Mouse (Mus musculus) embryonic facial prominence, embryonic 13.5 days (tissue): ENCODE measurements around the gene Amigo1. TPM values are rescaled to one million over a fixed set of nuclear protein-coding genes. Genes with fewer than 3 reads are reported as not detected.
"Not testable (repeated sequence)": the region's sequence is repeated elsewhere in the genome, so short reads cannot be mapped to it uniquely, and the experiment has no call there.

Experiments
- ATAC-seq: fragments of 200-750 bp; cut with Nextera tagmentation; 2 replicates; pipeline ENCODE4 v1.8.0; 2017; ENCODE audit warnings: low read depth; ENCODE audit not compliant: insufficient number of reproducible peaks, insufficient read depth, low FRiP score, low TSS enrichment
- H3K27ac ChIP-seq: fragments of 300-500 bp; sonication (generic); 2 replicates; pipeline ENCODE4 v1.5.1; 2015; ENCODE audit warnings: moderate library complexity, mild to moderate bottlenecking, inconsistent platforms
- H3K27me3 ChIP-seq: fragments of 300-500 bp; sonication (generic); 2 replicates; pipeline ENCODE4 v1.6.1; 2015; ENCODE audit warnings: mild to moderate bottlenecking, inconsistent platforms
- H3K36me3 ChIP-seq: fragments of 300-500 bp; sonication (generic); 2 replicates; pipeline ENCODE4 v1.6.1; 2015; ENCODE audit warnings: mild to moderate bottlenecking, inconsistent platforms
- H3K4me1 ChIP-seq: fragments of 300-500 bp; sonication (generic); 2 replicates; pipeline ENCODE4 v1.6.1; 2015; ENCODE audit warnings: inconsistent platforms
- H3K4me2 ChIP-seq: fragments of 300-500 bp; sonication (generic); 2 replicates; pipeline ENCODE4 v1.6.1; 2015; ENCODE audit warnings: moderate library complexity, mild to moderate bottlenecking, inconsistent platforms
- H3K4me3 ChIP-seq: fragments of 300-500 bp; sonication (generic); 2 replicates; pipeline ENCODE4 v1.5.1; 2015; ENCODE audit warnings: mild to moderate bottlenecking, inconsistent platforms
- H3K9ac ChIP-seq: fragments of 300-500 bp; sonication (generic); 2 replicates; pipeline ENCODE4 v1.6.1; 2015; ENCODE audit warnings: mild to moderate bottlenecking, inconsistent platforms
- H3K9me3 ChIP-seq: fragments of 300-500 bp; sonication (generic); 2 replicates; pipeline ENCODE4 v1.6.1; 2016; ENCODE audit warnings: inconsistent platforms
- WGBS: fragments of 180-500 bp; shearing (Covaris S2); methylation state at CpG from one replicate; pipeline ENCODE4 v1.1.7; 2015; ENCODE audit warnings: mixed read lengths; 5-methylcytosine and 5-hydroxymethylcytosine counted together
- polyA plus RNA-seq: library from polyadenylated mRNA; unstranded; fragments of >200 nt; fragmentation: Nextera tagmentation; extraction: Ambion mirVana; gene quantifications from 2 replicates; pipeline ENCODE4 v1.2.1, GENCODE M21; 2015

Gene Amigo1
- polyA plus RNA-seq, 1 experiment from 2014 or later, result 4.5 TPM

DNA sequence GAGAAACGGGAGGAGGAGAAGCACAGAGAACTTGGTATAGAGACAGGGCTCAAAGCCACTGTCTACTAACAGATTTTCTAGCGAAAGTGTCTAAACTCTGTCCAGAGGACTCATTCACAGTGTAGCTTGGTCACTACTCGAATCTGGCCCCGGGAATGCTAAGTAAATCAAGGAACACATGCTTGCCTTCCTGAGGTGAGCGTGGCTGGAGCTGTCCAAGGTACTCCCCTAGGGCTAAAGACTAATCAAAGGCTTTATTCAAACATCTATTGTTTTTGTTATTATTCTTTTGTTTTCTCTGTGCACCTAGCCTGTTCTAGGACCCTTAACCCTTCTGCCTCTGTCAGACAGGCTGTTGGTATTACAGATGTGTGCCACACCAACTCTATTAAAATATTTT lies 28.6 kb downstream of the Amigo1 start:
- 10% methylated on average over 5 of the region's 5 CpGs for WGBS
- H3K9me3 ChIP-seq, result no peaks in the 10 kb centered on the region

DNA sequence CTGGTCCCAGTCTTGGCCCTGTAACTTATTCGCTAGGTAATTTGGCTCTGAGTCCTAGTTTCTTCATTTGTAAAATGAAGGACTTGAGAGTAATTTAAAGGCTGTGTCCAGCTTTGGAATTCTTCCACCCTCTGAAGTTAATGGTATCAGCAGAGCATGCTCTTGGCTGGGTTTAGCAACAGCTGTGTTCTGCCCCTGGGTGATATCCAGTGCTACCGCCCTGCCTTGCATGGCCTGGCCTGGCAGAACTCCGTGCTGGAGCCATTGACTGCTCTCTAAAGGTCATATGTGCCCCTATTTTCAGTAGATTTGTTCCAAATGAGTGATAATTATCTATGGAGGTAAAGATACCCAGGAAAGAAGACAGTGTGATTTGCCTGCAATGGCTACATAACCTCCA lies 34.5 kb downstream of the Amigo1 start:
- Histone ChIP-seq H3K4me3 (no peak overlapping the region), H3K9ac (no peak overlapping the region), H3K27ac (no peak overlapping the region), H3K9me3 (no peaks in the 10 kb centered on the region), H3K36me3 (no peaks in the 10 kb centered on the region), H3K4me2 (no peak overlapping the region), H3K27me3 (peaks cover 48% of the 10 kb centered on the region), H3K4me1 (peaks cover 1% of the 10 kb centered on the region; the same call in 1 of the 2 replicates)
- no peak for ATAC-seq
- 80% methylated on average over 3 of the region's 3 CpGs for WGBS

More for the DNA sequence above, 28.6 kb downstream of the Amigo1 start:
- no peak overlapping the region for H3K27ac ChIP-seq
- no peak overlapping the region for H3K4me2 ChIP-seq
- peaks cover 5% of the 10 kb centered on the region for H3K4me1 ChIP-seq
- no peaks in the 10 kb centered on the region for H3K36me3 ChIP-seq
- H3K4me3 ChIP-seq, result no peak overlapping the region
- H3K27me3 ChIP-seq, result peaks cover 9% of the 10 kb centered on the region; the same call in 1 of the 2 replicates
- ATAC-seq, result no peak
- H3K9ac ChIP-seq, result no peak overlapping the region

DNA sequence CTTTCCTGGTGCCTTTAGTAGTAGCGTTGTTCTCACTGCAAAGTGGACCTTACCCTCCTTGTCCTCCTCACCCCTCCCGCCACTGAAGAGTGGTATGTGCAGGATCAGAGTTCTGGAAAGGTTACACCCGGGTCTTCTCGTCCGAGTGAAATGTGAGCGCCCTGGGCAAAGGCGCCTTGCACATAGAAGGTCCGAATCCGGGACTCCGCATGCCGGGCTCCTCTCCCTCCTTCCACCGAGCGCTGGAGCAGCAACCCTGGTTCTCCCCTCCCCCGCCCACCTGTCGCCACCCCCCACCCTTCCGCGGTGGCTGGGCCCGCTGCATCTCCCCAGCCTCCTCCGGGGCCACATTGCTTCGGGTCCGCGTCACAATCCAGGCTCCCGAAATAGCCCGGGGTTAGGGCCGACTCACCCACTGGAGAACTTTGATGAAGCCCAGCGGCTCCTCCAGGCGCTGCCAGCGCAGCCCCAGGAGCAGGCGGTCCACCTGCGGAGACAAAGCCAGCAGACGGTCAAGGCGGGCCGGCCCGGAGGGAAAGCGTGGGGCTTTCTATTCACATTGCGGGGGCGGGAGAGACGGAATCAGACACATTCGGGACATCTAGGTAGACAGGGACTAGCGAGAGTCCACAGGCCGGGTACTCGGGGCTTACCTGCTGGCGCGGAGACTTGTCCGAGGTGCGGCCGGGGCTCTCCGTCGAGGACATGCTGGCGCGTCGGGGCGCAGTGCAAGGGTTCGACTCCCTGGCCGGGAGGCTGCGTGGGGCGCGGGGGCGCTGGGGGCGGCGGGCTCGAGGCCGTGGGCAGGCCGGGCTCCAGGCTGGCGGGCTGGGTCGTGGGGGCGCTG lies 39.8 kb downstream of the Amigo1 start:
- Histone ChIP-seq H3K9me3 (no peaks in the 10 kb centered on the region), H3K27ac (no peak overlapping the region), H3K9ac (peak overlapping the region; percentile 71), H3K4me2 (peak overlapping the region; percentile 88), H3K36me3 (no peaks in the 10 kb centered on the region), H3K27me3 (peaks cover 69% of the 10 kb centered on the region), H3K4me3 (peak overlapping the region; percentile 52), H3K4me1 (peaks cover 13% of the 10 kb centered on the region)
- WGBS, result 2% methylated on average over 67 of the region's 67 CpGs
- 0 out of 2 replicates have a peak, but pooled peaks have one; percentile 15 for ATAC-seq

DNA sequence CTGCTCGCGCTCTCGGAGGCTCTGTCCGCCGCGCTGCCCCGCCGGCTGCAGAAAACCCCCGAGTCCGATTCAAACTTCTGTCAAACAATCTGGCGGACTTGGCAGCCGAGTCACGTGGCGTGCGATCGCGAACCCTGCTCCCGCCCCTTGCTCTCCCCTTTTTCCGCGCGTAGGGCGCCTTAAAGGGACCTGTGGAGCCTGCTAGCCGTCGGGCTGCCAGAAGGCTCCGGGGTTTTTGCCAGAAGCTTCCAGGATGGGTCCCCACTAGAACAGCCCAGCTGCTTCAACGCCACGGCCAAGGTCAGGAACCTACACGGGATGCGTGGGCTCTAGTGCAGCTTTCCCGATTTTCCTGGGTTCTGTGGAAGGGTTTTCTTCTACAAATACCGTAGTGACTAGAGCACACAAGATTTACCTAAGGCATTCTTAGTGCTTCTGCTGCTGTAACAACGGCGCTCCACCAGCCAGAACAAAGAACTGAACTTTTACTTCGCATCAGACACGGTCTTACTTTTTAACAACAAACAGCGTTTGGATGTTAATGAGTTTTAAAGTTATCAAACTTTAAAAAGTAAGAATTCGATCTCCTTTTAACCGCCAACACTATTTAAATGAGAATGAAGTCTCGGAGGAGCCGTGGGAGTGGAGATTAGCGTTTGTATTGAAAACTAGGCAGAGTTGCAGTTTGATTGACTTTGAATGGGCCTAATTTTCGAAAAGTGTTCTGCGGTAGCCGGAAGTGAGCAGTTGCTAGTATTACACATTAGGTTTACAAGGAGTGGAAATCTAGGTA lies 40.6 kb downstream of the Amigo1 start, which contains the start of gene Sypl2:
TSS of gene Sypl2 (minus strand) at position 91 of the 793 bp plus-strand sequence.
- Histone ChIP-seq H3K4me3 (peak within 1 kb of the TSS; percentile 52), H3K9me3 (no peaks in the 10 kb centered on the region), H3K27ac (no peak within 1 kb of the TSS), H3K36me3 (no peaks in the 10 kb centered on the region), H3K27me3 (peaks cover 62% of the 10 kb centered on the region), H3K4me2 (peak within 1 kb of the TSS; percentile 88), H3K4me1 (peaks cover 13% of the 10 kb centered on the region), H3K9ac (peak within 1 kb of the TSS; percentile 71)
- 0 out of 2 replicates have a peak, but pooled peaks have one; percentile 32 for ATAC-seq
- WGBS, result 3% methylated on average over 44 of the region's 44 CpGs

DNA sequence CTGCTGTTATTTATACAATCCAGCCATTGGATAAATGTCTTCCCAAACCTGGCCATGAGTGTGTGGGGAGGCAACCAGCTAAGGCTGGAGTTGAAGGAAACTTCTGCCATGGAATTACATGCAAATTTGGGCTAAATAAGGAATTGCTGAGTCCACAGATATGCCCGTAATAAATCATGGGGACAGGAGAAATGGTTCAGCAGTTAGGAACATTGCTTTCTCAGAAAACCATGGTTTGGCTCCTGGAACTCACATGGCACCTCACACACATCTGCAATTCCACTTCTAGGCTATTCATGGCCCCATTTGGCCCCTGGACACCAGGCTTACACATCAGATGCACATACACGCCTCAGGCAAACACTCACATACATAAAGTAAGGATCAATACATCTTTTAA lies 41.4 kb downstream of the Amigo1 start:
- Histone ChIP-seq H3K9ac (no peak overlapping the region), H3K9me3 (no peaks in the 10 kb centered on the region), H3K4me3 (no peak overlapping the region), H3K4me2 (peak overlapping the region; percentile 88; the same call in 1 of the 2 replicates), H3K4me1 (peaks cover 13% of the 10 kb centered on the region), H3K36me3 (no peaks in the 10 kb centered on the region), H3K27ac (no peak overlapping the region), H3K27me3 (peaks cover 54% of the 10 kb centered on the region)
- ATAC-seq, result no peak
- WGBS, result 70% methylated on average over 2 of the region's 2 CpGs

DNA sequence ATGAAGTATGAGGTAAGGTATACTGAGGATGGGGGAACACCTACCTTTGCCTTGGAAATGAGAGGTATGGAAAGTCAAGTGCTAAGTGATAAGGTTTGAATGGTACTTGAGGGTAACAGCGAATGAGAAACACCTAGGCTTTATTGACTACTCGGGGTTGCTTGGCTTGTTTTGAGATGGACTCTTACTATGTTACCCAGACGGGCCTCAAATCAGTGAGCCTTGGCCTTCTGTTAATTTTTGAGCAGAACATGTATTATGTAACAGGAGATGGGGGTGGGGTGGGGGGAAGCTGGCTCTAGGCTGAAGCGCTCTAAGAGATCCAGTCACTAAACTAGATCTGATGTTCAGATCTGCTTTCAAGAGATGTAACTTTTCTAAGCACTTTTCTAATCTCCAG lies 45.5 kb downstream of the Amigo1 start:
- no peak overlapping the region for H3K27ac ChIP-seq
- H3K9ac ChIP-seq, result no peak overlapping the region
- H3K9me3 ChIP-seq, result no peaks in the 10 kb centered on the region
- ATAC-seq, result no peak
- peaks cover 17% of the 10 kb centered on the region for H3K27me3 ChIP-seq
- H3K36me3 ChIP-seq, result no peaks in the 10 kb centered on the region
- peaks cover 2% of the 10 kb centered on the region for H3K4me1 ChIP-seq
- 74% methylated on average over 4 of the region's 4 CpGs for WGBS
- no peak overlapping the region for H3K4me3 ChIP-seq
- H3K4me2 ChIP-seq, result no peak overlapping the region

DNA sequence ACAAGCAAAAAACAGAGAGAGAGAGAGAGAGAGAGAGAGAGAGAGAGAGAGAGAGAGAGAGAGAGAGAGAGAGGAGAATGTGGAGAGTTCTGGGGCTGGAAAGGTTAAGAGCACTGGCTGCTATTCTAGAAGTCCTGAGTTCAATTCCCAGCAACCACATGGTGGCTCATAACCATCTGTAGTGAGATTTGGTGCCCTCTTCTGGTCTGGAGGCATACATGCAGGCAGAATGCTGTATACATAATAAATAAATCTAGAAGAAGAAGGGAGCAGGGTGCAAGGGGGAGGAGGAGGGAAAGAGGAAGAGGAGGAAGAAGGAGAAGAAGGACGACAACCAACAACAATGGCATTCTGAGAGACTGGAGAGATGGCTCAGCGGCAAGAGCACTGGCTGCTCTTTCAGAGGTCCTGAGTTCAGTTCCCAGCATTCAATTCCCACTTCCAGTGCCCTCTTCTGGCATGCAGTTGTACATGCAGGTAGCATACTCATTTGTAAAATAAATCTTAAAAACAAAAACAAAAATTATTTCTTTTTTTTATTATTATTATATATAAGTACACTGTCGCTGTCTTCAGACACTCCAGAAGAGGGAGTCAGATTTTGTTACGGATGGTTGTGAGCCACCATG lies 51.5 kb downstream of the Amigo1 start:
- WGBS, result 81% methylated on average over 4 of the region's 4 CpGs
- ATAC-seq, result not testable (repeated sequence)

DNA sequence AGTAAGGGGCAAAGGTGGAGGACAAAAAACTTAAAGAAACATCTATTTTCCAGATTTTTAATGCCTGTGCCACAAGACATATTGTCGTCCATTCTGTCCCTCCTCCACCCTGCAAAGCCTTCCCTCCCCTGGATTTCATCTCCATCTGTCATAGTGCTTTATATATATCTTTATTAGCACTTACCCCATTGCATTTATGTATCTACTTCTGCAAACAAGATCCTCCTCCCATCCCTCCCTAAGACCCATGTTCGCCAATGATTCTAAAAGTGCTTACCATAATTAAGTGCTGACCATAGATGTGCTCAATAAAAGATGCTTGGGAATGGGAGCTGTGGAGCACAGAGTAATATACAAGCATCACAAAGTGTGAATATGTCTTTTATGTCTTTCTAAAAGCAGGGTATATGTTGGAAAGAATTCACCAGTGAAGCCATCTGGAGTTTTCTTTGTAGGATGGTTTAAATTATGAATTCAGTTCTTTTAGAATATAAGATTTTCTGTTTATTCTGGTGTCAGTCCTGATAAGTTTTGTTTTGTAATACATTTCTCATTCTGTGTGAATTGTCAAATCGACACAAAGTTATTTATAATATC lies 55.2 kb downstream of the Amigo1 start:
- Histone ChIP-seq H3K9me3 (no peaks in the 10 kb centered on the region), H3K27me3 (no peaks in the 10 kb centered on the region), H3K4me3 (no peak overlapping the region), H3K36me3 (no peaks in the 10 kb centered on the region), H3K4me2 (no peak overlapping the region), H3K9ac (no peak overlapping the region), H3K27ac (no peak overlapping the region), H3K4me1 (no peaks in the 10 kb centered on the region)
- ATAC-seq, result no peak
- 87% methylated on average over 3 of the region's 3 CpGs for WGBS

More for the DNA sequence above, 51.5 kb downstream of the Amigo1 start:
- H3K4me2 ChIP-seq, H3K9me3 ChIP-seq, H3K27me3 ChIP-seq, H3K27ac ChIP-seq, H3K9ac ChIP-seq, H3K4me3 ChIP-seq, H3K36me3 ChIP-seq, H3K4me1 ChIP-seq: not testable (repeated sequence)

Other genes starting within 250 kb of the Amigo1 start
- gene Gstm6, start 242.6 kb upstream of the Amigo1 start, polyA plus RNA-seq, result 10.7 and 13.5 TPM in 2 replicates
- gene Gstm3, start 217.1 kb upstream of the Amigo1 start, polyA plus RNA-seq, result 0.28 TPM in 1 of 2 replicates, not detected in the other
- gene Gstm2, start 199.9 kb upstream of the Amigo1 start, polyA plus RNA-seq, result 42.0 and 46.6 TPM in 2 replicates
- 83.2 and 113 TPM in 2 replicates for gene Gstm1, start 168.4 kb upstream of the Amigo1 start, polyA plus RNA-seq
- gene Gstm4, start 141.4 kb upstream of the Amigo1 start, polyA plus RNA-seq, result 15.0 and 15.8 TPM in 2 replicates
- 38.4 and 44.5 TPM in 2 replicates for gene Ampd2, start 99.7 kb upstream of the Amigo1 start, polyA plus RNA-seq
- gene Gnat2, start 93.5 kb upstream of the Amigo1 start, polyA plus RNA-seq, result 0.83 and 0.85 TPM in 2 replicates
- 173 and 185 TPM in 2 replicates for gene Gnai3, start 40.2 kb upstream of the Amigo1 start, polyA plus RNA-seq
- gene Gpr61, start 31.5 kb upstream of the Amigo1 start, polyA plus RNA-seq, result 0.15 and 0.20 TPM in 2 replicates
- gene Cyb561d1, start 14.9 kb downstream of the Amigo1 start, polyA plus RNA-seq, result 2.6 and 2.8 TPM in 2 replicates
- 22.0 and 27.1 TPM in 2 replicates for gene Atxn7l2, start 24.6 kb downstream of the Amigo1 start, polyA plus RNA-seq
- 0.48 and 0.58 TPM in 2 replicates for gene Sypl2, start 40.3 kb downstream of the Amigo1 start, polyA plus RNA-seq
- gene Psma5, start 70.6 kb downstream of the Amigo1 start, polyA plus RNA-seq, result 298 and 302 TPM in 2 replicates
- gene Sort1, start 97.7 kb downstream of the Amigo1 start, polyA plus RNA-seq, result 6.4 and 10.8 TPM in 2 replicates
- gene Mybphl, start 178.6 kb downstream of the Amigo1 start, polyA plus RNA-seq, result not detected in 2 replicates
- gene Psrc1, start 197.5 kb downstream of the Amigo1 start, polyA plus RNA-seq, result 61.4 and 73.1 TPM in 2 replicates
- gene Celsr2, start 229.2 kb downstream of the Amigo1 start, polyA plus RNA-seq, result 9.8 and 11.5 TPM in 2 replicates